Mouse (Mus musculus) liver, embryonic 11.5 days (tissue): ENCODE measurements around the gene Wwc2. TPM values are rescaled to one million over a fixed set of nuclear protein-coding genes. Genes with fewer than 3 reads are reported as not detected.
"Not testable (repeated sequence)": the region's sequence is repeated elsewhere in the genome, so short reads cannot be mapped to it uniquely, and the experiment has no call there.

Source experiments
- ATAC-seq: fragments of 200-750 bp; cut with Nextera tagmentation; replicated peaks from 2 replicates; pipeline ENCODE4 v1.8.0; 2017; ENCODE audit warnings: moderate number of reproducible peaks, mild to moderate bottlenecking, moderate TSS enrichment, moderate library complexity; ENCODE audit not compliant: low FRiP score
- DNase-seq: peaks from one replicate; pipeline ENCODE4 v3.0.0-alpha.2; 2017; ENCODE audit warnings: low spot score
- H3K27ac ChIP-seq: fragments of 300-500 bp; sonication (generic); 2 replicates; pipeline ENCODE4 v1.5.1; 2014; ENCODE audit warnings: mild to moderate bottlenecking, low read depth, low read length, control low read depth
- H3K27me3 ChIP-seq: fragments of 300-500 bp; sonication (generic); replicated peaks from 2 replicates; pipeline ENCODE4 v1.6.1; 2014; ENCODE audit warnings: low read length, mixed read lengths; ENCODE audit not compliant: control insufficient read depth, insufficient read depth
- H3K36me3 ChIP-seq: fragments of 300-500 bp; sonication (generic); 2 replicates; pipeline ENCODE4 v1.6.1; 2014; ENCODE audit warnings: mild to moderate bottlenecking, low read length, moderate library complexity, mixed read lengths; ENCODE audit not compliant: control insufficient read depth, insufficient read depth
- H3K4me1 ChIP-seq: fragments of 300-500 bp; sonication (generic); replicated peaks from 2 replicates; pipeline ENCODE4 v1.6.1; 2014; ENCODE audit warnings: low read length, mixed read lengths; ENCODE audit not compliant: control insufficient read depth, insufficient read depth
- H3K4me2 ChIP-seq: fragments of 300-500 bp; sonication (generic); 2 replicates; pipeline ENCODE4 v1.6.1; 2014; ENCODE audit warnings: mild to moderate bottlenecking, control low read depth, moderate library complexity
- H3K4me3 ChIP-seq: fragments of 300-500 bp; sonication (generic); 2 replicates; pipeline ENCODE4 v1.5.1; 2014; ENCODE audit warnings: low read depth, low read length, control low read depth
- H3K9ac ChIP-seq: fragments of 300-500 bp; sonication (generic); 2 replicates; pipeline ENCODE4 v1.6.1; 2014; ENCODE audit warnings: low read depth, low read length, control low read depth
- H3K9me3 ChIP-seq: fragments of 300-500 bp; sonication (generic); 2 replicates; pipeline ENCODE4 v1.6.1; 2016; ENCODE audit warnings: low read length, inconsistent platforms, mixed read lengths; ENCODE audit not compliant: control insufficient read depth
- WGBS: fragments of 180-500 bp; shearing (Covaris S2); extraction: QIAGEN DNeasy Blood & Tissue Kit; methylation state at CpG from one replicate; pipeline ENCODE4 v1.1.7; 2014; 5-methylcytosine and 5-hydroxymethylcytosine counted together
- polyA plus RNA-seq: library from polyadenylated mRNA; unstranded; fragments of >200 nt; fragmentation: Nextera tagmentation; extraction: Ambion mirVana; gene quantifications from 2 replicates; pipeline ENCODE4 v1.2.1, GENCODE M21; 2014

Gene Wwc2
- polyA plus RNA-seq, 1 experiment from 2014 or later, result 7.3 TPM

DNA sequence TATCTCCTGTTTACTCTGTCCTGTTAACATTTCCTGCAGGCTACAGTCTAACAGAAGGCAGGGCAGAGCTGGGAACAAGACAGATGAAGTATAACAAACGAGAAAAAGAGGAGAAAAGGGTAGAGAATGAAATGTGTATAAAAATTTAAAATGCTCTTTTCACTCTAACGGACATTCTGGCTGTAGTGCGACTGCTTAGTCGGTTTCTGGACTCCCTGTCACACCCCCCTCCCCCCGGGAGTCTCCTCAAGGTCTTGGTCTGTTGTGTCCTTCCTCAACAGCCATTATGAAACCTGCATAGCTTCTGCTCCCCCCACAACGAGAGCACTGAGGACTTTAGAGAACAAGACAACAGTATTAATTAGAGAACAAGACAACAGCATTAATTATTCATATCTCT lies 158.1 kb downstream of the Wwc2 start:
- Histone ChIP-seq H3K9me3 (no peaks in the 10 kb centered on the region), H3K4me2 (no peak overlapping the region), H3K4me3 (no peak overlapping the region), H3K27ac (no peak overlapping the region), H3K27me3 (no peaks in the 10 kb centered on the region), H3K36me3 (0 out of 2 replicates have a peak, but pooled peaks cover 3% of the 10 kb centered on the region), H3K4me1 (no peaks in the 10 kb centered on the region), H3K9ac (no peak overlapping the region)
- ATAC-seq (no peak), DNase-seq (no peak)
- 79% methylated on average over 6 of the region's 6 CpGs for WGBS

DNA sequence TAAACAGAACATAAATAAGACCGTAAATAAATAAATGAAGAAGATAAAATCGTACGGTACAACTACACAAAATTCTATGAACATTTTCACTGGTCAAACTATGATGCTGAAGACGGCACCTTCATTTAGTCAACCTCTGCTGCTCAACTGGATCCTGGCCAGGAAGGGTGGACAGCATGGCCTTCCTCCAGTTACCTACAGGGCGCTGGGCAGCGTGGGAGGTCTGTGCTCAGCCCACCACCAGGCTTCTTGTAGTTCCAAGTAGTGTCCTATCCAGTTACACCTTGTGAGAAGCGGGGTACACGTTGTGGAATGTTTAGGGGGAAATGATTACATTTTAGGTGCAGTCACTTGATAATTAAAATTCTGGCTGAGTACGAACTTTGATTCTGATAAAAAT lies 163.8 kb downstream of the Wwc2 start:
- Histone ChIP-seq H3K4me1 (no peaks in the 10 kb centered on the region), H3K27me3 (no peaks in the 10 kb centered on the region), H3K4me3 (no peak overlapping the region), H3K4me2 (no peak overlapping the region), H3K27ac (no peak overlapping the region), H3K9ac (no peak overlapping the region), H3K36me3 (0 out of 2 replicates have a peak, but pooled peaks cover 3% of the 10 kb centered on the region), H3K9me3 (no peaks in the 10 kb centered on the region)
- WGBS, result 88% methylated on average over 9 of the region's 9 CpGs
- ATAC-seq (no peak), DNase-seq (no peak)

DNA sequence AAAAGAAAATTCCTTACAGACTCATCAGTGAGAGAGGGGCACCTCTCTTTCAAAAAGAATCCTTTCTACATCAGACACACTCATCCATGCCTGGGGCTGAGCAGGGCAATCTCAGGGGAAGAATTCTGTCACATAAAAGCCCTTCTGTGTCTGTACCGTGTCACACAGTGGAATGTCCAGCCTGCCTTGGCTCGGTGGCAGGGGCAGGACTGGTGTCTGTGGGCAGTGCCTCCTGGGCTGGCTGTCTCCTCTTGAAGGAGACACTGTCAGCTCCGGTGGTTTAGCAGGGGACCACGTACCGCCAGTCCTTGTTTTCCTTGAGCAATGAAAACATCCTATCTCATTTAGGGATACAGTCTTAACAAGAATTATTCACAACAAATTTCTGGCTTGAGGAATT lies 165.1 kb downstream of the Wwc2 start:
- DNase-seq, result no peak
- H3K27me3 ChIP-seq, result no peaks in the 10 kb centered on the region
- H3K36me3 ChIP-seq, result no peaks in the 10 kb centered on the region
- H3K9me3 ChIP-seq, result no peaks in the 10 kb centered on the region
- H3K4me2 ChIP-seq, result no peak overlapping the region
- no peak overlapping the region for H3K9ac ChIP-seq
- ATAC-seq, result no peak
- no peak overlapping the region for H3K4me3 ChIP-seq
- WGBS, result 67% methylated on average over 5 of the region's 5 CpGs
- no peak overlapping the region for H3K27ac ChIP-seq
- no peaks in the 10 kb centered on the region for H3K4me1 ChIP-seq

DNA sequence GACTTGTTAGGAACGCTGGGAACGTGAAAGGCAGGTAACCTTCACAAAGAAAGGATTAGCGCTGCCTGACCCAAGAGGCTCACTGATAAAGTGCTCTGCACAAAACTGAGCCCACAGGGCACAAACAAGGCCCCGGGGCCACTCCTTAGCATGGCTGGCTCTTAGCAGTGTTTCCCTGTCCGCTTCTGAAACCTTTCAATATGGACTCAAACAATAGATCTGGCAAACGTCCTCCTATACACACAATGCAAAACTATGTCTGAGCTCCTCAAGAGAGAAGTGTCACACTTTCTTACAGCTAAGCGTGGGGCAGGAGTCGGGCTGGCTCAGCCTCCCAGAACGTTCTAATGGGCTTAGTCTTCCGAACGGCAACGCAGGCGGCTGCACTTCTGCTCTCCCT lies 166.5 kb downstream of the Wwc2 start, which contains the start of gene Cldn22:
Cldn22 (plus strand) TSS at position 301 of the 400 bp plus-strand sequence.
- Histone ChIP-seq H3K9me3 (no peaks in the 10 kb centered on the region), H3K27ac (no peak within 1 kb of the TSS), H3K9ac (no peak within 1 kb of the TSS), H3K4me1 (no peaks in the 10 kb centered on the region), H3K27me3 (no peaks in the 10 kb centered on the region), H3K36me3 (no peaks in the 10 kb centered on the region), H3K4me2 (no peak within 1 kb of the TSS), H3K4me3 (no peak within 1 kb of the TSS)
- ATAC-seq, result no peak
- 80% methylated on average over 13 of the region's 13 CpGs for WGBS
- no peak for DNase-seq

DNA sequence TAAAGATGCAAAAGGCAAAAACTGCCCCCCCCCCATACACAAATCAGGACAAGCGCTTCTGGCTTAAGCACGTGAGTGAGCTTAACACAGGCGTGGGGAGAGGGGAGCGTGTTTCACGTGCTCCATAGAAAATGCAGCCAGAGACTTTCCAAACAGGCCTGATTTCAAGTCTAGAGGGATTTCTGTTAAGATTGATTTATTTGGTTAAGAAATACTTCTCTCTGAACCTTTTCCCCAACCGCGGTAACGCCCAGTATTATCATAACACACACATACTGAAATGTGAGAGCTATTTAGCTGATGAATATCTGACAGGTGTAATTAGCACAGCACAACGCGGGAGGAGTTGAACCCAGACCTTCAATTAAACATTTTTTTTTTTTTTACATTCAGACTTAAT lies 166.9 kb downstream of the Wwc2 start:
- Histone ChIP-seq H3K27ac (no peak overlapping the region), H3K4me3 (no peak overlapping the region), H3K36me3 (no peaks in the 10 kb centered on the region), H3K9me3 (no peaks in the 10 kb centered on the region), H3K4me1 (no peaks in the 10 kb centered on the region), H3K9ac (no peak overlapping the region), H3K4me2 (no peak overlapping the region), H3K27me3 (no peaks in the 10 kb centered on the region)
- no peak for DNase-seq
- 76% methylated on average over 10 of the region's 10 CpGs for WGBS
- no peak for ATAC-seq

DNA sequence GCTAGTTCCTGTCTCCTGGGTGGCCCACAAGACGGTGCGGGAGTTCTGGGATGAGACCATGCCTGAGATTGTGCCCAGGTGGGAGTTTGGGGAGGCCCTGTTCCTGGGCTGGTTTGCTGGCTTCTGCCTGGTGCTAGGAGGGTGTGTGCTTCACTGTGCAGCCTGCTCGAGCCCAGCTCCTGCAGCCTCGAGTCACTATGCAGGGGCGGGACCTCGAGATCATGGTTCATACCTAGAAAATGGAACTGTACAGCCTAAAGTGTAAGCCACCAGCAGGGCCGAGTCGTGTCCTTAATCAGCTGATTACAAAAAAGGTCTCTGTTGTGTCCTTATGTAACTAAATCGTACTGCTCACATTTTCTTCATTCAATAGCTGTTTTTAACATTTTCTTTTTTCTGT lies 168.2 kb downstream of the Wwc2 start:
- H3K4me1 ChIP-seq, H3K4me3 ChIP-seq, H3K9ac ChIP-seq, DNase-seq, ATAC-seq, H3K27me3 ChIP-seq, H3K4me2 ChIP-seq, H3K27ac ChIP-seq, H3K36me3 ChIP-seq, H3K9me3 ChIP-seq: not testable (repeated sequence)
- 81% methylated on average over 7 of the region's 9 CpGs for WGBS

DNA sequence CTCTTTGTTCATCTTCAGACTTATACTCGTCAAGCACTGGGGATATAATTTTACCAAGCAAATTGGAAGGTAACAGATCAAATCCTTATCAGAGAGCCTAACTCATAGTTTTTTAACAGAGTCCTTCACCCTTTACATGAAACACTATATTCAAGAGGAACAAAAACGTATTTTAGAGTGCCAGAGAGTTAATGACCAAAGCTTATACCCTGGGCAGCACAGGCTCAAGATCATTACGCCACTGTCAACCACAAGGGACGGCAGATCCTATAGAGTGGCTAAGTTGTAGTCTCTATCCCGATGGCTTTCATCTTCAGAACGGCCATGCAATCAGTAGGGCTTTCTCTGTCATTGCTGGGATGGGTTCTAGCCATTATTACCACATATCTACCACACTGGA lies 168.9 kb downstream of the Wwc2 start, which contains the start of gene Cldn24:
Cldn24 (plus strand) TSS at position 301 of the 400 bp plus-strand sequence.
- WGBS, result 80% methylated on average over 6 of the region's 6 CpGs
- no peak within 1 kb of the TSS for H3K9ac ChIP-seq
- H3K4me2 ChIP-seq, result no peak within 1 kb of the TSS
- no peaks in the 10 kb centered on the region for H3K27me3 ChIP-seq
- no peaks in the 10 kb centered on the region for H3K9me3 ChIP-seq
- no peaks in the 10 kb centered on the region for H3K4me1 ChIP-seq
- ATAC-seq, result no peak
- H3K4me3 ChIP-seq, result no peak within 1 kb of the TSS
- no peak within 1 kb of the TSS for H3K27ac ChIP-seq
- DNase-seq, result no peak
- no peaks in the 10 kb centered on the region for H3K36me3 ChIP-seq

DNA sequence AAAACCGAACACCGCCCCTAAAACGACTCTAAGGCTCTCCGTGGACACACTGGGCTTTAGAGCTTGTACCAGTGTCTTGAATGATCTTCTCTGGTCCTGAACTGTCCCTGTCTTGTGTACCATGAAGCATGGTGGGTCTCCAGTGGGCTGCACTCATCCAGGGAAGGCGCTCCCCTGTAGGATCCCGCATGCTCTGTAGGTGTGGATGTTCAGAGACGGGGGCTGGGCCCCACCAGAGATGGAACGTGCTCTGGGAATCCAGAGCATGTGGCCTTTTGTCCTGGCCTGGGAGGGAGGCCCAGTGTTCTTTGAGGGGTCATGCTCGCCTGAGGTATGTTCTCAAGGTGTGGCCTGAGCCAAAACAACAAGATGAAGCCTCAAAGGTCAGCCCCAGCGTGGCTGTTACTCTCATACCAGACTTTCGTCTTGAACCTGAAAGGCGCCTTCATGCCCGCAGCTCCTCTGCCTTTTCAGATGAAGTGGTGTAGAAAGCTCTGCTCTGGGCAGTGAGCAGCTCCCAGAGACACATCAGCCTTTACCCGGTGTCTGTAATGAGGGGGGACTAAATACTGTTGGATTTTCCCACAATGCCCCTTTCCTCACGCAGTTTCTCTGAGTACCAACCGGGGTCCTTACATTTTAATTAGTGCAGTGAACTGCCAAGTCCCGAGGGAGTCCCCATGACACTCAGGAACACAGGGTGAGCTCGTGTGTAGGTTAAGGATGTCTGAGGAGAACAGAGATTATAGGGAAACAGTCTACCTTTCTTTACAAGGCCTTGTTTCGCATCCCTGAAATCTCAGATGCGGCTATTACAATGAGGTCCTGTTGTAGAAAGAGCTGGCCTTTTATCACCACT lies 169.6 kb downstream of the Wwc2 start:
- Histone ChIP-seq H3K9me3 (no peaks in the 10 kb centered on the region), H3K4me2 (no peak overlapping the region), H3K36me3 (no peaks in the 10 kb centered on the region), H3K4me1 (no peaks in the 10 kb centered on the region), H3K9ac (no peak overlapping the region), H3K4me3 (no peak overlapping the region), H3K27me3 (no peaks in the 10 kb centered on the region), H3K27ac (no peak overlapping the region)
- ATAC-seq (no peak), DNase-seq (no peak)
- 85% methylated on average over 20 of the region's 20 CpGs for WGBS

DNA sequence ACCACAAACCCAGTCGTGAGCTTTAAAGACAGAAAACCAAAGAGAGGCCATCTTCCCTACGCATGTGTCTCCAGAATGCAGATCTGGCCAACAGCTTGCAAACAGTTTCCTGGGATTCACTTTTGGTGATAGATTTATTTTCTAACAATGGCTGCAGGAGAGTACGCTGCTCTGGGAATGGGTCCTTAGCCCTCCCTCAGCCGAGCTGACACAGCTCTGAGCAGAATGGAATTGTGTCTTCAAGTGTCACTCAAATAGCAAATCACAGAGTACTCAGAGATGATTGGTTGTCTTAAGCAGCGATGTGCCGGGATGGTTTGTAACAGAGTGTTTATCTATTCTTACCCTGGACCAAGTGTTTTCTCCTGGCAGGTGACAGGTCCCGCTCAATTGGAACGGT lies 171.7 kb downstream of the Wwc2 start:
- H3K4me1 ChIP-seq, result no peaks in the 10 kb centered on the region
- ATAC-seq (no peak), DNase-seq (no peak)
- H3K4me2 ChIP-seq, result no peak overlapping the region
- no peak overlapping the region for H3K9ac ChIP-seq
- no peak overlapping the region for H3K4me3 ChIP-seq
- no peaks in the 10 kb centered on the region for H3K36me3 ChIP-seq
- WGBS, result 83% methylated on average over 8 of the region's 8 CpGs
- H3K27ac ChIP-seq, result no peak overlapping the region
- no peaks in the 10 kb centered on the region for H3K9me3 ChIP-seq
- H3K27me3 ChIP-seq, result no peaks in the 10 kb centered on the region
